Mouse (Mus musculus): ENCODE measurements at regions not wholly inside any gene's neighbourhood (a gene's known extent, or its start where the extent isn't known, plus 50 kb on each side); places are given as distances from the start of the nearest gene placed in this dataset.

DNA sequence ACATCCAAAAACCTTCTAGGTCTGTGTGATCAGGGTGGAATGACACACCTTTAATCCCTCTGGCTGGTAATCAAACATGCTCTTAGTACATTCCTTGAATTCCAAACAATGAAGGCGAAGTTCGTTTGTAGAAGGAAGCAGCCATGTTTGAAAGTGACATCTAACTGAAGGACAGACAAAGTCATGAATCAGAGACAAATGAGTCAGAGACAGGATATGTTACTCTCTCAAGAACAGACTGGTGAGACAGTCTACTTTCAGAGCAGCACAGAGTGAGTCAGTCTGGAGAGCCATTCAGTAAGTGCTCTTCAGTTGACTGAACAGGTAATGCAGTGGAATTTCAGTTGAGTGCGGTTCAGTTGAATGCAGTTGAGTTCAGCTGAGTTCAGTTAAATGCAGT lies 150.4 kb downstream of the Cpe start:
- Histone ChIP-seq H3K27ac (ENCODE audit: insufficient read depth, low read length) (no peak overlapping the region), H3K4me3 (replicated peaks; ENCODE audit: insufficient read depth, low read depth, low read length) (no peak overlapping the region), H3K27me3 (ENCODE audit: control insufficient read depth, insufficient read depth, low read length) (no peaks in the 10 kb centered on the region), H3K4me1 (ENCODE audit: control insufficient read depth, insufficient read depth, low read length) (no peaks in the 10 kb centered on the region)
- WGBS: 90% methylated on average over 3 of the region's 3 CpGs
- DNase-seq: no peak
- TF ChIP-seq POLR2A (IDR thresholded peaks at IDR 0.05; ENCODE audit: borderline replicate concordance, insufficient read depth, low read length) (no peak), CTCF (IDR thresholded peaks at IDR 0.05; ENCODE audit: borderline replicate concordance, insufficient read depth, low read depth, low read length) (no peak)

DNA sequence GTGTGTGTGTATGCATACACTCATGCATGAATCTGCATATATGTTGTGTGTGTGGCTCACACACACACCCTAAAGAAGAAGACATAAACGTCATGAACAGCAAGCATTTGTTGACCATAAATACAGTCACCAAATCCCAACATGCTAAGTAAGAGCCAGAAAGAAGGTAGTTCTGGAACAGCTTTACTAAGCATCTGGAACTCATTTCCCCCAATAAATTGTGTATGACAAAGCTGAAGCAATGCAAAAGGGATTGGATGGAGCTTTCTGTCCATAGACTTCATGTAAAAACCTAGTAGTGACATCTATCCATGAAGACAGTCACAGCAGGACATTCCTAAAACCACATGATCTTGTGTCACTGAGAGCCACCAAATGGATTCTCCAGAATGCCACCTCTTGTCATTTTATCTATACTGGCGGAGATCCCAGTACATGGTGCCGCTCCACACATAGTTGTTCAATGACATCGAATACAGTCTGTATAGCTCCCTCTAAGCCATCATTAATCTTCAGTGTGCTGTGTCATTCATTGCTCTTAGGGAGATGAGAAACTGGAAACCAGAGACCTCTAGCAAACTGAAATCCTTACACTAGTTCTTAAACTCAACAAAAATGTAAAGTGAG lies 152.9 kb downstream of the Cpe start:
- no peaks in the 10 kb centered on the region for H3K4me1 ChIP-seq (ENCODE audit: control insufficient read depth, insufficient read depth, low read length)
- WGBS: 86% methylated on average over 4 of the region's 4 CpGs
- TF ChIP-seq CTCF (IDR thresholded peaks at IDR 0.05; ENCODE audit: borderline replicate concordance, insufficient read depth, low read depth, low read length): no peak
- TF ChIP-seq POLR2A (IDR thresholded peaks at IDR 0.05; ENCODE audit: borderline replicate concordance, insufficient read depth, low read length): no peak
- H3K27ac ChIP-seq (ENCODE audit: insufficient read depth, low read length): no peak overlapping the region
- H3K4me3 ChIP-seq (replicated peaks; ENCODE audit: insufficient read depth, low read depth, low read length): no peak overlapping the region
- no peaks in the 10 kb centered on the region for H3K27me3 ChIP-seq (ENCODE audit: control insufficient read depth, insufficient read depth, low read length)
- DNase-seq: no peak

DNA sequence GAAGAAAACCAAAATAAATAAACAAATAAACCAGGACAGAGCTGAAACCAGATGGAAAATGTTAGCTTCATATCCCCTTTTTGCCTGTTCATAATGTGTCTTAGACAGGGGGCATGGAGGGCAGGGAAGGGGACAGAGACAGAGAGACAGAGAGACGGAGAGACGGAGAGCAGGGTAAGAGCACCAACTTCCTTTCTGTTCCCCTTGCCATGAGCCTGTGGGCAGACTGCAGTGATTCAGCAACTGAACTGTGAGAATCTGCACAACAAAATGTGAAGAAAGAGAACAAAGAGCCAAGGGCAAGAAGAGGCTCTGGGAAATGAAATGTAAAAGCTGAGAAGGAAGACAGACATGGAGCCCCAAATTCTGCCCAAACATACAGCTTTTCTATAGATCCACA lies 161.1 kb downstream of the Cpe start:
- TF ChIP-seq POLR2A (IDR thresholded peaks at IDR 0.05; ENCODE audit: borderline replicate concordance, insufficient read depth, low read length): no peak
- TF ChIP-seq CTCF (IDR thresholded peaks at IDR 0.05; ENCODE audit: borderline replicate concordance, insufficient read depth, low read depth, low read length): no peak
- no peak overlapping the region for H3K27ac ChIP-seq (ENCODE audit: insufficient read depth, low read length)
- no peak for DNase-seq
- H3K4me1 ChIP-seq (ENCODE audit: control insufficient read depth, insufficient read depth, low read length): no peaks in the 10 kb centered on the region
- no peaks in the 10 kb centered on the region for H3K27me3 ChIP-seq (ENCODE audit: control insufficient read depth, insufficient read depth, low read length)
- no peak overlapping the region for H3K4me3 ChIP-seq (replicated peaks; ENCODE audit: insufficient read depth, low read depth, low read length)
- WGBS: 93% methylated on average over 2 of the region's 2 CpGs

DNA sequence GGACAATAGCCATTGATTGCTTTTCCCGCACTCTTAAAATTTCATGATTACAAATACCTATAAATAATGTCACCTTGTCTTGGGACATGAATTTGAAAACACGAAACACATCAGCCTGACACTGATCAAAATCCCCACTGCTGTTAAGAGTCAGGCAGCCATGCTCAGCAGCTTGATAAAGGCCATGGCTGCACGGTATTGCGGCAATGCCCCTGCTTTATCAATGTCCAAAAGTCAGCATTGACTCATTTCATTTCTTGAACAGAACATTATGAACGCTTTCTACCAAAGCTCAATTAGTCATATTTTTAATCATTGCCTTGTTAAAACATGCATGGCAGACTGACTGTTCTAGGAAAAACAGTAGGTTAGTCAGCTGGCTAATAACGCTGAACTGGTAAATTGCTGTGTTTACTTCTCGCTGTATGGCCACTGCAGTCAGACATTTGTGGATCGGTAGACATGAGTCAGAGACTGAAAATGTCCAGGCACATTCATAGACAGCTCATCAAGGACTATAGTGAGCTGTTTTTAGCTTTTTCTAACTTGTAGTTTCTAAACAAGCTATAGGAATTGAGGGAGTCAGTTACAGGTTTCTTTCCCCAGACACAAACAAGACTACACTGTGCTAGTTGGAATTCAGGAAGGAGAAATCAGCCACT lies 170.3 kb downstream of the Cpe start:
- no peak for DNase-seq
- Histone ChIP-seq H3K4me1 (ENCODE audit: control insufficient read depth, insufficient read depth, low read length) (no peaks in the 10 kb centered on the region), H3K27me3 (ENCODE audit: control insufficient read depth, insufficient read depth, low read length) (no peaks in the 10 kb centered on the region), H3K4me3 (replicated peaks; ENCODE audit: insufficient read depth, low read depth, low read length) (no peak overlapping the region), H3K27ac (ENCODE audit: insufficient read depth, low read length) (no peak overlapping the region)
- TF ChIP-seq POLR2A (IDR thresholded peaks at IDR 0.05; ENCODE audit: borderline replicate concordance, insufficient read depth, low read length): no peak
- no peak for TF ChIP-seq CTCF (IDR thresholded peaks at IDR 0.05; ENCODE audit: borderline replicate concordance, insufficient read depth, low read depth, low read length)
- WGBS: 95% methylated on average over 8 of the region's 8 CpGs

DNA sequence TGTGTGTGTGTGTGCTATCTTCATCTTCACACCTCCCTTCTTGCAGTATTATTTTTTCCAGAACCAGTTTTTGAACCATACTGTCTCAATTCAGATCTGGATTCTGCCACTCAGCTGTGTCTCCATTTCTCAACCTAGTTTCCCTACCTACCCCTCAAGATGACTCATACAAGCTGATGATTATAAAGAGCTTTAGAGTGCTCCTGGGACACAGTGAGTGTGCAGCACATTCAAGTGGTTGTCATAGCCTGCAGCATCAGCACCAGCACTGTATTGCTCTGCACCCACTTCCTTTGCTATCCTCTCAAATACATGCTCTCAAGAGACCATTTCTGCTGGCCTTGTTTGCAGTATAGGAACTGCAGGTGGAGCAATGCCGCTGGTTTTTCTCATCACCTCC lies 173.2 kb downstream of the Cpe start:
- no peaks in the 10 kb centered on the region for H3K4me1 ChIP-seq (ENCODE audit: control insufficient read depth, insufficient read depth, low read length)
- no peak for DNase-seq
- H3K4me3 ChIP-seq (replicated peaks; ENCODE audit: insufficient read depth, low read depth, low read length): no peak overlapping the region
- no peaks in the 10 kb centered on the region for H3K27me3 ChIP-seq (ENCODE audit: control insufficient read depth, insufficient read depth, low read length)
- WGBS: 71% methylated on average over 1 of the region's 1 CpGs
- no peak overlapping the region for H3K27ac ChIP-seq (ENCODE audit: insufficient read depth, low read length)
- TF ChIP-seq POLR2A (IDR thresholded peaks at IDR 0.05; ENCODE audit: borderline replicate concordance, insufficient read depth, low read length): no peak
- no peak for TF ChIP-seq CTCF (IDR thresholded peaks at IDR 0.05; ENCODE audit: borderline replicate concordance, insufficient read depth, low read depth, low read length)

DNA sequence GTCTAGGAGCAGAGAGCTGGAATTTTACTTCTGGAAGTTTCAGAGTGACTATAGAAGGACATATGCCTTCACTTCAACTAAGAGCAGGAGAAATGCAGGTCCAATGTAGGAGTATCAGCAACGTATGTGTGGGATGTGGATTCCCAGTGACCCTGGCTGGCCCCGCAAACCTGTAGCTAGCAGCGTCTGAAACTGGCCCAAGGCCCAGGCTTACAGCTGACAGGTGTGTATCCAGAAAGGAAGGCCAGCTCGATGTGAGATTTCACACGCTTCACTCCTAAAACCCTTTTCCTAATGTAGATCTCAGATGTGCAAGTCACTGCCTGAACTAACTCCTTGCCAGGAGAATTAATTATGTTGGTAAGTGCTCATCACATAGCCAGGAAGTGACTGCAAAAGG lies 176.9 kb downstream of the Cpe start:
- Histone ChIP-seq H3K27me3 (ENCODE audit: control insufficient read depth, insufficient read depth, low read length) (no peaks in the 10 kb centered on the region), H3K27ac (ENCODE audit: insufficient read depth, low read length) (no peak overlapping the region), H3K4me3 (replicated peaks; ENCODE audit: insufficient read depth, low read depth, low read length) (no peak overlapping the region), H3K4me1 (ENCODE audit: control insufficient read depth, insufficient read depth, low read length) (no peaks in the 10 kb centered on the region)
- TF ChIP-seq POLR2A (IDR thresholded peaks at IDR 0.05; ENCODE audit: borderline replicate concordance, insufficient read depth, low read length) (no peak), CTCF (IDR thresholded peaks at IDR 0.05; ENCODE audit: borderline replicate concordance, insufficient read depth, low read depth, low read length) (no peak)
- DNase-seq: no peak
- WGBS: 45% methylated on average over 5 of the region's 5 CpGs

DNA sequence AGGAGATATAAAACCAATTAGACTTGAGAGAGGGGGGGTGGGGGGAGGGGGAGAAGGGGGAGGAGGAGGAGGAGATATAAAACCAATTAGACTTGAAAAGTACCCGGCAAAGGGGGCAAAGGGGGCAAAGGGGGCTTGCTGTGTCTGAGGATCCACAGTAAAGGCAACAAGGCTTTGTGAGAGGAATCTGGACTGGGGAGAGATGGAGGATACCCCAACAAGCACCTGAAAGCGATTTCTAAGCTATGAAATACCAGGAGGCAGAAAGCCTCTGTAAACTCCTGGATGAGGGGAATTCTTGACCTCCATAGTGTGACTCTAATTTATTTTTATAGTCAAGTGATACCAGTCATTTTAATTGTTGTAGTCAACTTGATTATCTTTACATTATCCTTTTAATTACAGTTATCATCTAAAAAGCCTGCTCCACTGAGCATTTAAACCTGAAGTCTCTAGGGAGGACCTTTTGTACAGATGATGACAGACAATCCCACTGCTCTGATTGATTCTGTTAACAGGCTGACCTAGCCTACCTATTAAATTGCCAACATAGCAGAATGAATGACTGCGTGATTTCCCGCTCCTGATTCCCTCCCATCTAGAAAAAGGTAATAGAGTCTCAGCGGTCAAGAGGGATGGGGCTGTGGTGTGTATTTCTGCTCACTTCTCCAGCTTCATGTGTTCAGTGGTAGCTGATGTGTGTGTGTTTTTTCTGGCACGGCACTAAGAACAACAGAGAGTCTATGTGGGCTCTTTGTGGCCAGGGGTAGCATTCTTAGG lies 195.4 kb downstream of the Cpe start:
- no peak overlapping the region for H3K27ac ChIP-seq (ENCODE audit: insufficient read depth, low read length)
- TF ChIP-seq CTCF (IDR thresholded peaks at IDR 0.05; ENCODE audit: borderline replicate concordance, insufficient read depth, low read depth, low read length): no peak
- TF ChIP-seq POLR2A (IDR thresholded peaks at IDR 0.05; ENCODE audit: borderline replicate concordance, insufficient read depth, low read length): no peak
- H3K4me3 ChIP-seq (replicated peaks; ENCODE audit: insufficient read depth, low read depth, low read length): no peak overlapping the region
- H3K4me1 ChIP-seq (ENCODE audit: control insufficient read depth, insufficient read depth, low read length): no peaks in the 10 kb centered on the region
- H3K27me3 ChIP-seq (ENCODE audit: control insufficient read depth, insufficient read depth, low read length): no peaks in the 10 kb centered on the region
- no peak for DNase-seq
- WGBS: 74% methylated on average over 6 of the region's 6 CpGs

All from cerebellum, adult 2 months (tissue).